9 mouse cellular contexts compared by ENCODE assay signal in the genomic region with DNA sequence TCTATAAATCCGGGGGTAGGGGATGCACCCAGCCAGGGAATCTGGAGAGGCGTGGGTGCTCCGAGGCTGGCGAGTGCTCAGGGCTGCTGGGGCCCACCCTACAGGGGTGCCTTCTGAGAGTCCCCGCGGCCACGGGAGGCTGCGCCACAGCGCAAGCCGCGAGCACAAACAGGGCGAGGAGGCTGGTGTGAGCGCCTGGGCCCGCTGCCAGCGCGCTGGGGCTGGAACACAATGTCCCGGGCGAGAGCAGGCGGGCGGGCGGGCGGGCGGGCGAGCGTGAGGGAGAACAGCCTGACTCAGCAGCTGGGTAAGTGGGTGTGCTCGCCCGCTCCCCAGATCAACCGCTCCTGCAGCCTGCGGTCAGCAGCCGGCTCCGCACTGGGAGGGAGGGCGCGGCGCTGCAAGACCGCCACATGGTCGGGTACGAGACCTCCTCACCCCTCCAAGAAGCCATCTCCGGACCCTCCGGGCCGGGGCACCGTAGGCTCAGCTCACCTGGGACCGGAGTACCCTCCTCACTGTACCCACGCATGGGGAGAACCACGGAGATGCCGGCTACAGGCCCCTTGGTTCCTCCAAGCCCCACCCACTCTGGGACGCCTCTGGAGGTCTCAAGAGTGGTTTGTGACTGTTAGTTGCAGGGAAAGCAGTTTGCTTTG. TPM values are rescaled to one million over a fixed set of nuclear protein-coding genes. Genes with fewer than 3 reads are reported as not detected.
DNase-seq lines count a peak whose midpoint lies in the region; ATAC-seq and TF ChIP-seq lines count a peak whose summit lies in the region.
"Had no signal": no experiment of that assay in that cellular context is flagged by ENCODE, and none has a peak within 500 bp of the region (broad histone marks: within the 10 kb centered on the region; RNA-seq: fewer than 3 reads in every experiment).

No protein-coding gene starts in this region.

- peak overlapping the region; percentile 82 for H3K4me3 ChIP-seq in E14TG2a.4 (replicated peaks; ENCODE audit: low read length)
- H3K4me3 ChIP-seq in forebrain, embryonic 14.5 days (ENCODE audit: low read depth, low read length): peak overlapping the region; percentile 42
- peak overlapping the region; percentile 38 for H3K4me3 ChIP-seq in lung, embryonic 14.5 days (ENCODE audit: low read depth, low read length)

- peak; percentile 24 for DNase-seq in brain, embryonic 18.5 days (ENCODE audit: low read depth, low spot score)
- DNase-seq in forebrain, embryonic 14.5 days (ENCODE audit: low spot score): peak; percentile 89
- peak; percentile 90 for DNase-seq in heart, postnatal 4 days
- peak; percentile 76 to 89 for DNase-seq in layer of hippocampus, adult 8-10 months (ENCODE audit: low spot score in 2 of 2)
- peak; percentile 92 for DNase-seq in lung, embryonic 14.5 days
- DNase-seq in ovary, postnatal 14 days (ENCODE audit: low spot score): peak; percentile 74
- peak; percentile 84 for DNase-seq in thymus, postnatal 14 days

- TF ChIP-seq CTCF in E14TG2a.4 (conservative IDR thresholded peaks at IDR 0.05; ENCODE audit: low read length): no peak
- no peak for TF ChIP-seq CTCF in lung, embryonic 14.5 days (IDR thresholded peaks at IDR 0.05; ENCODE audit: low read depth)

- peaks cover 63% of the 10 kb centered on the region for H3K4me1 ChIP-seq in E14TG2a.4 (replicated peaks; ENCODE audit: low read depth, low read length)
- H3K4me1 ChIP-seq in forebrain, embryonic 14.5 days (ENCODE audit: control insufficient read depth, insufficient read depth, low read length): peaks cover 13% of the 10 kb centered on the region
- H3K4me1 ChIP-seq in lung, embryonic 14.5 days (ENCODE audit: insufficient read depth): peaks cover 9% of the 10 kb centered on the region; the same call in 1 of the 2 replicates

- no peaks in the 10 kb centered on the region for H3K36me3 ChIP-seq in E14TG2a.4 (ENCODE audit: insufficient read depth, low read length)
- H3K36me3 ChIP-seq in forebrain, embryonic 14.5 days (ENCODE audit: control insufficient read depth, insufficient read depth, low read length): no peaks in the 10 kb centered on the region
- no peaks in the 10 kb centered on the region for H3K36me3 ChIP-seq in lung, embryonic 14.5 days (ENCODE audit: insufficient read depth)

- peak overlapping the region; percentile 74 for H3K9ac ChIP-seq in forebrain, embryonic 14.5 days (ENCODE audit: low read length)
- peak overlapping the region; percentile 43 for H3K9ac ChIP-seq in lung, embryonic 14.5 days

- peak overlapping the region; percentile 89 for H3K4me2 ChIP-seq in forebrain, embryonic 14.5 days (ENCODE audit: low read length)
- peak overlapping the region; percentile 73 for H3K4me2 ChIP-seq in lung, embryonic 14.5 days

- under 1% methylated on average over 40 of the region's 46 CpGs for WGBS in forebrain, embryonic 14.5 days
- WGBS in lung, embryonic 14.5 days: under 1% methylated on average over 44 of the region's 46 CpGs

- peaks cover 6% of the 10 kb centered on the region for H3K9me3 ChIP-seq in E14TG2a.4 (ENCODE audit: low read length)
- no peaks in the 10 kb centered on the region for H3K9me3 ChIP-seq in forebrain, embryonic 14.5 days (replicated peaks; ENCODE audit: control insufficient read depth, low read length)
- no peaks in the 10 kb centered on the region for H3K9me3 ChIP-seq in lung, embryonic 14.5 days (ENCODE audit: low read depth, low read length)

- peaks cover 31% of the 10 kb centered on the region for H3K27me3 ChIP-seq in E14TG2a.4 (ENCODE audit: insufficient read depth, low read length)
- H3K27me3 ChIP-seq in forebrain, embryonic 14.5 days (replicated peaks; ENCODE audit: control insufficient read depth, insufficient read depth, low read length): 0 out of 2 replicates have a peak, but pooled peaks cover 5% of the 10 kb centered on the region
- H3K27me3 ChIP-seq in lung, embryonic 14.5 days (ENCODE audit: insufficient read depth, low read length): no peaks in the 10 kb centered on the region

- peak overlapping the region; percentile 72 for H3K27ac ChIP-seq in forebrain, embryonic 14.5 days (ENCODE audit: low read depth, low read length)
- H3K27ac ChIP-seq in lung, embryonic 14.5 days (ENCODE audit: low read depth): peak overlapping the region; percentile 74

- peak; percentile 76 for ATAC-seq in forebrain, embryonic 14.5 days
- ATAC-seq in lung, embryonic 14.5 days (ENCODE audit: insufficient read depth): peak; percentile 73

RNA-seq across cellular contexts. Expression of a gene that starts 0.8 kb away (rescaled TPM):
- 11.7 and 11.9 TPM in 2 replicates for polyA plus RNA-seq in forebrain, embryonic 14.5 days (2014; fragmentation: Nextera tagmentation; extraction: Ambion mirVana)
- 10 to 100 TPM; 21.4 to 22.0 TPM for total RNA-seq in heart, postnatal 4 days (2021)
- total RNA-seq in layer of hippocampus, adult 8-10 months (2022): 10 to 100 TPM; 70.6 to 79.4 (median 72.7) TPM
- polyA plus RNA-seq in lung, embryonic 14.5 days (2014; fragmentation: Nextera tagmentation; extraction: Ambion mirVana): 8.3 and 8.7 TPM in 2 replicates

RNA-seq across cellular contexts. Expression of a gene that starts 12.5 kb away (rescaled TPM):
- not detected in 2 replicates for polyA plus RNA-seq in forebrain, embryonic 14.5 days (2014; fragmentation: Nextera tagmentation; extraction: Ambion mirVana)
- not detected for total RNA-seq in heart, postnatal 4 days (2021)
- total RNA-seq in layer of hippocampus, adult 8-10 months (2022): not detected
- polyA plus RNA-seq in lung, embryonic 14.5 days (2014; fragmentation: Nextera tagmentation; extraction: Ambion mirVana): not detected in 2 replicates

RNA-seq across cellular contexts. Expression of a gene that starts 31.1 kb away (rescaled TPM):
- polyA plus RNA-seq in forebrain, embryonic 14.5 days (2014; fragmentation: Nextera tagmentation; extraction: Ambion mirVana): not detected in 2 replicates
- total RNA-seq in heart, postnatal 4 days (2021): not detected
- not detected for total RNA-seq in layer of hippocampus, adult 8-10 months (2022)
- polyA plus RNA-seq in lung, embryonic 14.5 days (2014; fragmentation: Nextera tagmentation; extraction: Ambion mirVana): not detected in 2 replicates

RNA-seq across cellular contexts. Expression of a gene that starts 42.5 kb away (rescaled TPM):
- not detected in 2 replicates for polyA plus RNA-seq in forebrain, embryonic 14.5 days (2014; fragmentation: Nextera tagmentation; extraction: Ambion mirVana)
- not detected for total RNA-seq in heart, postnatal 4 days (2021)
- total RNA-seq in layer of hippocampus, adult 8-10 months (2022): not detected
- polyA plus RNA-seq in lung, embryonic 14.5 days (2014; fragmentation: Nextera tagmentation; extraction: Ambion mirVana): 0.33 and 0.80 TPM in 2 replicates

RNA-seq across cellular contexts. Expression of a gene that starts 57.4 kb away (rescaled TPM):
- 3.9 and 4.5 TPM in 2 replicates for polyA plus RNA-seq in forebrain, embryonic 14.5 days (2014; fragmentation: Nextera tagmentation; extraction: Ambion mirVana)
- total RNA-seq in heart, postnatal 4 days (2021): not detected
- total RNA-seq in layer of hippocampus, adult 8-10 months (2022): 1 to 10 TPM; 3.5 to 5.3 (median 4.2) TPM
- 0.20 and 0.32 TPM in 2 replicates for polyA plus RNA-seq in lung, embryonic 14.5 days (2014; fragmentation: Nextera tagmentation; extraction: Ambion mirVana)
- polyA plus RNA-seq: gonadal fat pad, adult 2 months had no signal

Comparison
In these comparisons a context has a peak if more than half of its experiments do, and no peak if none do; other contexts are left out.
1. Peak in every context shown above with its lines: DNase-seq, ATAC-seq, H3K4me3 ChIP-seq and H3K27ac ChIP-seq.
2. DNase-seq: peak in every context shown above with its lines; median percentile 92 in lung, embryonic 14.5 days; 90 in heart, postnatal 4 days; 89 in forebrain, embryonic 14.5 days; 84 in thymus, postnatal 14 days; 82 in layer of hippocampus, adult 8-10 months; 74 in ovary, postnatal 14 days; 24 in brain, embryonic 18.5 days.